Mouse (Mus musculus): ENCODE measurements around the gene Bcl7a. TPM values are rescaled to one million over a fixed set of nuclear protein-coding genes. Genes with fewer than 3 reads are reported as not detected.
A peak's percentile ranks its signal among the peaks of the same experiment; 100 is the strongest.

Bcl7a gene
- total and polyA plus RNA-seq, 3 experiments = 14.8 to 49.4 (median 41.0) TPM

DNA sequence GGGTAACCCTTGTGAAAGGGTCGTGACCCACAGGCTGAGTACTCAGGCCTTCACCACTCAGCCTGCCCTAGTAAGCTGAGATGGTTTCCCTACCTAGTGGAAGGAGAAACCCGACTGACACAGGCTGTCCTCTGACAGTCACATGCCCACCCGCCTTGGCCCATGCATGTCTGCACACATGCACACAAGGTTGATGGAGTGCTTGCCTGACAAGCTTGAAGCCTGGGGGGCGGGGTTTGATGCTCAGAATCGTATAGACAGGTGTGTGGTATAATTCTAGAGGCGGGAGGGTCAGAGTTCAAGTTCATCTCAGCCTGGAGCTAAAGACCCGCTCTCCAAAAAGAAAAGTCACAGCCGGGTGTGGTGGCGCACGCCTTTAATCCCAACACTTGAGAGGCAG lies 31.6 kb downstream of the Bcl7a start:
- Histone ChIP-seq H3K4me3 (ENCODE audit: low read depth, low read length) (no peak overlapping the region), H3K36me3 (replicated peaks) (peaks cover 56% of the 10 kb centered on the region), H3K27me3 (ENCODE audit: insufficient read depth, low read length) (no peaks in the 10 kb centered on the region), H3K4me1 (ENCODE audit: insufficient read depth, low read depth, low read length) (no peaks in the 10 kb centered on the region), H3K9me3 (replicated peaks) (no peaks in the 10 kb centered on the region)
- ATAC-seq (ENCODE audit: extremely low read depth, insufficient number of reproducible peaks, low FRiP score, poor library complexity, severe bottlenecking) (no peak), DNase-seq (ENCODE audit: low spot score) (no peak)
- TF ChIP-seq CTCF (IDR thresholded peaks at IDR 0.05; ENCODE audit: low read depth, low read length) (no peak), GATA1 (IDR thresholded peaks at IDR 0.05; ENCODE audit: borderline replicate concordance, low read length) (no peak), TAL1 (conservative IDR thresholded peaks at IDR 0.05; ENCODE audit: low read depth, low read length) (no peak)

DNA sequence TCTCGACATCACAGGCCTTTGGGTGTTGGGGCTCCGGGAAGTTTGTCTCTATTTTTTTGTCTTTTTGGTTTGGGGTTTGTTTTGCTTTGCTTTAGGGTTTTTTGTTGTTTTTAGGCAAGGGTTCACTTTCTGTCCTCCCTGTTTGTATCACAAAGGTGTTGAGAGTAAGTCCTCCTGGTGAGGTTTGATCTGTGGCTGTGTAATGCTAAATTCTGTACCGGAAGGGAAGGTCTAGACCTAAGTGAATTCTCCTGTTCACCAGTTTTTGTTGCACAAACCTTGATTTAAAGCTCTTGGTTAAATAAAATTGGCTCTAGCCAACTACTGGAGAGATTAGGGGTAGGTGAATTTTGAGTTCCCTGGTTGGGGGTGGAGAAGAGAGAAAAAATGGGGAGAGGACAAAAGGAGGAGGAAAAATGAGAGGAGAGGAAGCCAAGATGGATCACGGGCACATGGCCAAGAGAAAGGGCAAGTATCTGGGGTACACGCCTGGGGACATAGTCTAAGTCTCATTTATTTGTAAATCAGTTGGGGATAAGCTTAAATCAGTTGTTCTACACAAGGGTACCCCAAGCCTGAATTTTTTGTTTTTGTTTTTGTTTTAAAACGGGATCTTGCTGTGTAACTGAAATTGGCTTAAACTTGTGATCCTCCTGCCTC lies 32.3 kb downstream of the Bcl7a start:
- ATAC-seq (ENCODE audit: extremely low read depth, insufficient number of reproducible peaks, low FRiP score, poor library complexity, severe bottlenecking) = no peak
- Histone ChIP-seq H3K4me1 (ENCODE audit: insufficient read depth, low read depth, low read length) (no peaks in the 10 kb centered on the region), H3K36me3 (replicated peaks) (peaks cover 49% of the 10 kb centered on the region), H3K4me3 (ENCODE audit: low read depth, low read length) (no peak overlapping the region), H3K27me3 (ENCODE audit: insufficient read depth, low read length) (no peaks in the 10 kb centered on the region), H3K9me3 (replicated peaks) (no peaks in the 10 kb centered on the region)
- TF ChIP-seq POLR2AphosphoS5 (IDR thresholded peaks at IDR 0.05; ENCODE audit: insufficient replicate concordance, low read depth, low read length) (no peak), GATA2 (IDR thresholded peaks at IDR 0.05; ENCODE audit: borderline replicate concordance, low read depth, low read length) (no peak), TAL1 (conservative IDR thresholded peaks at IDR 0.05; ENCODE audit: low read depth, low read length) (no peak), CTCF (IDR thresholded peaks at IDR 0.05; ENCODE audit: low read depth, low read length) (no peak), GATA1 (IDR thresholded peaks at IDR 0.05; ENCODE audit: borderline replicate concordance, low read length) (no peak)
- DNase-seq (ENCODE audit: low spot score) = no peak

DNA sequence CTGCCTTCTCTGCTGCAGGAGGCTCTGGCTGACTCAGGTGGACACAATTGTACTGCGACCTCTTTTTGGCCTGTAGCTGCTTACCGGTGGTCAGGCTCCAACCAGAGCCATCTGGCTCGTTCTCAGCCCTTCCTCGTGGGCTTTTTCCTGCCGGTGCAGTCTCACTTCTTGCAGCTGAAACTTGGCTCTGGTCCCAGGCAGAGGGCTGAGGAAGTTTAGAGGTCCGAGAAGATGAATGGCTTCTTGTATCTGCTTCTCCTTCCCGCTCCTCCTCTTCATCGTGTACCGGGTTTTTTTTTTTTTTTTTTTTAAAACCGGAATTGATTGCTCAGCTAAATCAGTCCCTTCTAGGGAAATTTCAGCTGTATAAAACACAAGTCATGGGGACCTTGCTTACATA lies 32.9 kb downstream of the Bcl7a start:
- Histone ChIP-seq H3K36me3 (replicated peaks) (peaks cover 43% of the 10 kb centered on the region), H3K4me3 (ENCODE audit: low read depth, low read length) (no peak overlapping the region), H3K27me3 (ENCODE audit: insufficient read depth, low read length) (no peaks in the 10 kb centered on the region), H3K9me3 (replicated peaks) (no peaks in the 10 kb centered on the region), H3K4me1 (ENCODE audit: insufficient read depth, low read depth, low read length) (no peaks in the 10 kb centered on the region)
- ATAC-seq (ENCODE audit: extremely low read depth, insufficient number of reproducible peaks, low FRiP score, poor library complexity, severe bottlenecking) = no peak
- TF ChIP-seq CTCF (IDR thresholded peaks at IDR 0.05; ENCODE audit: low read depth, low read length) = no peak
- no peak for TF ChIP-seq GATA2 (IDR thresholded peaks at IDR 0.05; ENCODE audit: borderline replicate concordance, low read depth, low read length)
- TF ChIP-seq GATA1 (IDR thresholded peaks at IDR 0.05; ENCODE audit: borderline replicate concordance, low read length) = no peak
- no peak for TF ChIP-seq POLR2AphosphoS5 (IDR thresholded peaks at IDR 0.05; ENCODE audit: insufficient replicate concordance, low read depth, low read length)
- TF ChIP-seq TAL1 (conservative IDR thresholded peaks at IDR 0.05; ENCODE audit: low read depth, low read length) = no peak
- DNase-seq (ENCODE audit: low spot score) = no peak

DNA sequence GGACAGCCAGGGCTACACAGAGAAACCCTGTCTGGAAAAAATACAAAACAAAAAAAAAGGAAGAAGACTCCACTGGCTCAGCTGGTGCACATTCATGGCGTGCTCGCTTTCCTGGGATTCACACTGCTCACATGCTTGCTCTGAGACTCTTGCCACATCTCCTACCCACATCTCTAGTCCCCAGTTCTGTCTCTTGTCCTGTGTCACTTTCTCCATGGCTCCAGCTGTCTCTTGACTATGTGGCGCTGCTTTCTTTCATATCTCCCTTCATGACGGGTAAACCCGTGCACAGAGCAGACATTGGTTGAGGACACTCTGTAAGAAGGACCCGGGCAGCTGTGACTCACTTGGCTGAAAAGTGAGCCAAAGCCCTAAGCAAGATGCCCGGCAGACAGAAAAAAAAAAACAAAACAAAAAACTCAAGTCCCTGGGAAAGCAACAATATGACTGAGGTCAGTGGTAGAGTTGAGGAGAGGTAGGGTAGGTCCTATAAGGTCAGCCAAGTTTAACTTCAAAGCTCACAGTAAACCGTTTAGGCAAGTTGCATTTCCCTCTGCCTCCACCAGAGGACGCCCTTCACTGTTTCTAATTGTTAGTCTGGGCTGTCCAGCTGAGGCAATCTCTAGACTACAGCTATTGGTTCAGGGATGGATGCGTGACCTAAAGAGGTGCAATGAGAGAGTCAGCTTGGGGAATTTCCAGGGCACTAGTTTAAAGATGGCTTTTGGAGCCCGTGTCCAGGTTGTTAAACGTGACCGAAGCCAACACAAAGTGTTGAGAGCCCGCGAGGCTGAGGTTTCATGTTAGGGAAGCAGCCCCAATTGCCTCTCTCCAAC lies 33.7 kb downstream of the Bcl7a start:
- ATAC-seq (ENCODE audit: extremely low read depth, insufficient number of reproducible peaks, low FRiP score, poor library complexity, severe bottlenecking) (no peak), DNase-seq (ENCODE audit: low spot score) (peak; percentile 43)
- H3K27me3 ChIP-seq (ENCODE audit: insufficient read depth, low read length) = peaks cover 5% of the 10 kb centered on the region; the same call in 1 of the 2 replicates
- no peak overlapping the region for H3K4me3 ChIP-seq (ENCODE audit: low read depth, low read length)
- H3K36me3 ChIP-seq (replicated peaks) = peaks cover 35% of the 10 kb centered on the region
- no peaks in the 10 kb centered on the region for H3K4me1 ChIP-seq (ENCODE audit: insufficient read depth, low read depth, low read length)
- TF ChIP-seq GATA2 (IDR thresholded peaks at IDR 0.05; ENCODE audit: borderline replicate concordance, low read depth, low read length) = no peak
- TF ChIP-seq TAL1 (conservative IDR thresholded peaks at IDR 0.05; ENCODE audit: low read depth, low read length) = no peak
- no peak for TF ChIP-seq GATA1 (IDR thresholded peaks at IDR 0.05; ENCODE audit: borderline replicate concordance, low read length)
- peak; percentile 100 for TF ChIP-seq CTCF (IDR thresholded peaks at IDR 0.05; ENCODE audit: low read depth, low read length)
- TF ChIP-seq POLR2AphosphoS5 (IDR thresholded peaks at IDR 0.05; ENCODE audit: insufficient replicate concordance, low read depth, low read length) = no peak
- no peaks in the 10 kb centered on the region for H3K9me3 ChIP-seq (replicated peaks)

DNA sequence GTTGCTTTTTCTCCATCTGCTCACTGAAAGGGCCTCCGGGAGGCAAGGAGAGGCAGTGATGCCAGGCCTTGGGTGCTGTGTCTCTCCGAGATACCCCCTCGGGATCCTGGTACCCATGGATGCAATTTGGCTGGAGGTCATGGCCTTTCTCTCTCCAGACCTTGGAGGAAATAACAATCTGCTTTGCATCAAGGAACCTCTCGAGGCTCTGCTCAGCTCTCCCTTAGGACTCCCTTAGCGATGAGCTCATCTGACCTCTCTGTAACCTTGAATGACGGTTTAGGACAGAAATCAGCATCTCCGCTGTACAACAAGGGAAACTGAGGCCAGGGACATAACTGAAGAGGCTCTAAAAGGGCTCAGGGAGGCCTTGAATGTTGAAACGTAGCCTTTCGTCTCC lies 35.1 kb downstream of the Bcl7a start:
- H3K27me3 ChIP-seq (ENCODE audit: insufficient read depth, low read length) = peaks cover 5% of the 10 kb centered on the region
- H3K4me1 ChIP-seq (ENCODE audit: insufficient read depth, low read depth, low read length) = no peaks in the 10 kb centered on the region
- DNase-seq (ENCODE audit: low spot score) (no peak), ATAC-seq (ENCODE audit: extremely low read depth, insufficient number of reproducible peaks, low FRiP score, poor library complexity, severe bottlenecking) (no peak)
- H3K4me3 ChIP-seq (ENCODE audit: low read depth, low read length) = no peak overlapping the region
- TF ChIP-seq TAL1 (conservative IDR thresholded peaks at IDR 0.05; ENCODE audit: low read depth, low read length) (no peak), GATA2 (IDR thresholded peaks at IDR 0.05; ENCODE audit: borderline replicate concordance, low read depth, low read length) (no peak), GATA1 (IDR thresholded peaks at IDR 0.05; ENCODE audit: borderline replicate concordance, low read length) (no peak), CTCF (IDR thresholded peaks at IDR 0.05; ENCODE audit: low read depth, low read length) (no peak), POLR2AphosphoS5 (IDR thresholded peaks at IDR 0.05; ENCODE audit: insufficient replicate concordance, low read depth, low read length) (no peak)
- peaks cover 22% of the 10 kb centered on the region for H3K36me3 ChIP-seq (replicated peaks)
- H3K9me3 ChIP-seq (replicated peaks) = no peaks in the 10 kb centered on the region

DNA sequence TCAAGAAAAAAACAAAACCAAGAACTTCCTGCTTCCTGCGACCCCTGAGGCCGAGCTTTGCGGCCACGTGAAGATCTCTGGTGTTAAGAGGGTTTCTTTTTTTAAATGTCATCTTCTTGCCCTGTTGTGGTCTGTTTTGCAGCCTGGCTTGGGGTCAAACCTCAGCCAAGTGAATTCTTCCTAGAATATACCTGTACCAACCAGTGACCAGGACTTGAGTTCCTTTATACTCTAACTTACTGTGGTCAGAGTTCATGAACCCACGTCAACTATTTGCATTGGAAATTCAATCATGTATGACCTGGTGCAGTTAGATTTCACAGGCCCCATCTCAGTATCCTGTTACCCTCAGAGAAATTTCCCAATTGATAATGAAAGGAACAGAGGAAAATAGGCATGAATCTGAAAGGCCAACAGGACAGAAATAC lies 35.9 kb downstream of the Bcl7a start:
- TF ChIP-seq GATA1 (IDR thresholded peaks at IDR 0.05; ENCODE audit: borderline replicate concordance, low read length) (no peak), GATA2 (IDR thresholded peaks at IDR 0.05; ENCODE audit: borderline replicate concordance, low read depth, low read length) (no peak), POLR2AphosphoS5 (IDR thresholded peaks at IDR 0.05; ENCODE audit: insufficient replicate concordance, low read depth, low read length) (no peak), CTCF (IDR thresholded peaks at IDR 0.05; ENCODE audit: low read depth, low read length) (no peak), TAL1 (conservative IDR thresholded peaks at IDR 0.05; ENCODE audit: low read depth, low read length) (no peak)
- no peaks in the 10 kb centered on the region; the same call in 1 of the 2 replicates for H3K9me3 ChIP-seq (replicated peaks)
- peaks cover 17% of the 10 kb centered on the region for H3K36me3 ChIP-seq (replicated peaks)
- no peak overlapping the region for H3K4me3 ChIP-seq (ENCODE audit: low read depth, low read length)
- no peaks in the 10 kb centered on the region for H3K4me1 ChIP-seq (ENCODE audit: insufficient read depth, low read depth, low read length)
- ATAC-seq (ENCODE audit: extremely low read depth, insufficient number of reproducible peaks, low FRiP score, poor library complexity, severe bottlenecking) = no peak
- peaks cover 8% of the 10 kb centered on the region for H3K27me3 ChIP-seq (ENCODE audit: insufficient read depth, low read length)
- DNase-seq (ENCODE audit: low spot score) = no peak
